Mouse (Mus musculus) retina, postnatal 1 day (tissue): ENCODE results near the gene Ifi27l2a.
"Not testable (repeated sequence)": the region's sequence is repeated elsewhere in the genome, so short reads cannot be mapped to it uniquely, and the experiment has no call there.

Source experiments
- DNase-seq: peaks from one replicate; pipeline ENCODE4 v3.0.0-alpha.2; 2012

The Ifi27l2a gene

DNA sequence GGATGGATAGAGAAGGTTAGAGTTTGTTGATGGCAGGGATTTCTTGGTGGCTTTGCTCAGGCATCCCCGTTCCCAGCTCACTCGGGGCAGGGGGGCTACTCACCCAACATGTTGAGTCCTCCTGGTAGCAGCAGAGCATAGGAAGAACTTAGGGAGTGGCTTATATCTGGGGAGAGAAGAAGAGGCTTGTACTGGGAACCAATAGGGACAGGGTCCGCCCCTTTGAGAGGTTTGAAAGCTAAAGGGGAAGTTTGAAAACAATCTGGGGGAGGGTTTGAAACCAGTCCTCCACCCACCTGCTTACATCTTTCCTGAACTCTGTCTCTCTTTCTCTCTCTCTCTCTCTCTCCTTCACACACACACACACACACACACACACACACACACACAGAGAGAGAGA, at the start of gene Ifi27l2a:
Gene Ifi27l2a, minus strand, starts transcription at position 157 of the 400 bp plus-strand sequence.
- DNase-seq, result no peak

- peak; percentile 83 for DNase-seq
Observed at GRCm38 (mm10) chr12:103492767-103493166, 49.3 kb upstream of the Ifi27l2a start.

DNA sequence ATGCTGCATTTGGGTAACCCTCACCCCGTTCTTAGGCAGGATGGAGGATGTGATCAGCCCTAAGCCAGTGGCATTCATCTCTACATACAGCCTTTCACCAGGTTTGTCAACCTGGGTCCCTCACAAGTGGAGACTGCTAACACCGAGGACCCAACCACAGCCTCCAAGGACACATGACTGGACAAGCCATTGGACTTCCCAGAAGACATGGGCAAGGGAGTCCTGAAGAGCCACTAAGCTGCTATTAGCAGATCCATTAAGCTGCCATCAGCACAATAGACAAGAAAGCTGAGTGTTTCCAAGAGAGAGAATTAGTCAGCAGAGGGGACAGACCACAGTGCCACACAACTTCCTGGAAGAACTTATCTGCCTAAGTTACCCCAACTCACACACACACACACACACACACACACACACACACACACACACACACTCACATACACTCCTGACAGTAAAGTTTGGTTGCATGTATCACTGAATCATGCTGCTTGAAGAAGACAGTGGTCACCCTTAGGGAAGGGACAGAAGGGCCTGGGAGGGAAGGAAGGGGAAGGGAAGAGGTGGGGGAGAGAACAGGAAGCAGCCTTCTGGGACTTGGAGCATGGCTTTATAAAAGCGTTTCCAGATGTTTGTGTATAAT, 47.7 kb upstream of the Ifi27l2a start:
- no peak for DNase-seq

GRCm38 (mm10) chr12:103487750-103488149, 44.3 kb upstream of the Ifi27l2a start:
- DNase-seq, result no peak

DNA sequence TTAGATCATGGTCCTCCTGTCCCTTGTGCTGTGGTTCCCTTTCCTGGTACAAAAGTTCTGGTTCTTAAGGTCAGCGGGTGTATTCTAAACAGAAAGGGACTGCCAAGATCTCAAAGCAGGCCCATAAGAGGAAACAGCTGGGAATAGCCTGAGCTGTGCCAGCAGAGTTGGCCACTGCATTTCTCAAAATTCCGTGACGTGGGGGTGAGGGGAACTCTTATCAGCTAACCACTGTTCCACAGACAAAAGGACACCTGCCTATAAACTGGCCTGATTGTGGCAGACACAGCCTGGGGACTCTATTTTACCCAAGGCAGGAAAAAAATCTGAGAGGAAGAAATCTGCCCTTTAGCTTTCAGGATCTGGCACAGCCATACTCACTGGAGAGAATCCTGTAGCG, 43.8 kb upstream of the Ifi27l2a start:
- DNase-seq, result no peak

- no peak for DNase-seq
Observed at GRCm38 (mm10) chr12:103486726-103487125, 43.2 kb upstream of the Ifi27l2a start.

- not testable (repeated sequence) for DNase-seq
Observed at GRCm38 (mm10) chr12:103484200-103484972, 40.9 kb upstream of the Ifi27l2a start.

DNA sequence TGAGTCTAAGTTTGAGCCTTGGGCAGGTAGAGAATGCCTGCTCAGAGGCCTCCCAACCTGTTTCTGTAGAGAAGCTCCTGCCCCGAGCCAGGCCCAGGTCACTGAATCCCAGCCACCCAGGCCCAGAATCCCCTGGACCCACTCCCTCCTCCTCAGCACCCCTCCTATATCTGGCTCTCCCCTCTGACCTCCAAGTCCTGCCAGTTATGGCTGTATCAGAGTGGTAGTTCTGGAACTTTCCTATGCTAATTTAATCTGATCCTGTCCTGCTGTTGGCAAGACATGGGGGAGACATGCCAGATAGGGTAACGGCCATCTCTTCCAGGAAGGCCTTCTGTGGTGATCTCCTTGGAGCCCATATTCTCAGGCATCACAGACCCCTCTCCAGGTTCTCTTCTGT, 39.3 kb upstream of the Ifi27l2a start:
- DNase-seq, result no peak

DNA sequence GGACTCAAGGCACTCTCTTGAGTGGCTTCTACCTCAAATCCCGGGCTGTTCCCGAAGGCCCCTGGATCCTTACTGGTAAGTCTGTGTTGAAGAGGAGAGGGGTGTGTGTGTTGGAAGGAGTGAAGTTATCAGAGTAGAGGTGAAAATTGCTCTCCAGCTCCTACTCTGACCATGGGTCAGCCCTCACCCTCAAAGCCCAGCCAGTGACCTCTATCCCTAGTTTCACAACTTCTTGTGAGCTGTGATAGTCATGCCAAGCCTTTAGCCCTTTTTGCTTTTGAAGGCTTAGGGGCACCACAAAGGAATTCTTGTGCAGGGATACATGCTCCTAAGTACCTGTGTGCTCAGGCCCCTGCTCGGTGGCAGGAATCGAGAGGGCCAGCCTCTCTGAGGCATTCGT, 38.2 kb upstream of the Ifi27l2a start:
- DNase-seq, result no peak

DNA sequence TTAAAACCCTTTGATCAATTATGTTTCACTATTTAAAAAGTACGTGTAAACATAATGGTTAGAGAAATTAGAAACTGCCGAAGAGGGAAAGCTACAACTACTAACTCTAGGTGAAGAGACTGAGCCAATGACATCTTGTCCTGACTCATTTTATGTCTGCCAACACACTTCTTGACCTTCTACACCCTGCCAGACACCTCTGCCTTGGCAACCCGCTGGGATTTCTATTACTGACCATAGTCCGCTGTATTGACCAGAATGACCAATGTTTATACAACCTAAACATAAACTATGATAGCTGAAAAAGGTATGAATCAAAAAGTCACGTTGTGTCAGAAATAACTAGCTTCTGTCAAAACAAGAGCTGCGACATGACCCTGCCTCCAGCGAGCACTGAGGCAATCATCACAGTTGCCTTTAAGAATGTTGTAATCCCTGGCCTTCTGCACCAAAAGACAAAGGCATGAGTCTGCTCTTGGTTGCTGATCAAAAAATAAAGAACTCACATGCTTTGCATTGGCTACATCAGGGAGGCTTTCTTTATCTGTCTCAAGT, 34.1 kb upstream of the Ifi27l2a start:
- no peak for DNase-seq

GRCm38 (mm10) chr12:103476779-103477389, 33.4 kb upstream of the Ifi27l2a start:
- no peak for DNase-seq

GRCm38 (mm10) chr12:103474481-103474880, 31.0 kb upstream of the Ifi27l2a start:
- DNase-seq, result no peak

- DNase-seq, result no peak
Observed at GRCm38 (mm10) chr12:103457140-103457539, 13.7 kb upstream of the Ifi27l2a start, which contains the start of gene Ifi27l2b. Gene Ifi27l2b, minus strand, starts transcription at chr12:103457223.

DNA sequence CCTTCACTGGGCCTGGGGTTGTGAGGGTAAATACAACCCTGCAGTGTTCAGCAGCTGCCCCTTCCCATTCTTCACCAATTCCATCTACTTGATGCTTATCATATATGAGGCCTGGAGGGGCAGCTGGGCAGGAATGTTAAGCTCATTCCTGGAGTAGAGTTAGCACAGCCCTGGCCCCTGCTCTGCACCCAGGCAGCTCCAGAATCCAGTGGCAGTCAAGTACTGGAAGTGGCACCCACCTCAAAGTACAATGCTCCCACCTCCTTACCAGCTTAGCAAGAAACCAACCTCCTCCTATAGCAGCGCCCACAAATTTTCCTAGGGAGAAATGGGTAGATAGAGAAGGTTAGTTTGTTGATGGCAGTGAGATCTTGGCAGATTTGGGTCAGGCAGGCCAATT, 13.2 kb upstream of the Ifi27l2a start:
- DNase-seq, result not testable (repeated sequence)

DNA sequence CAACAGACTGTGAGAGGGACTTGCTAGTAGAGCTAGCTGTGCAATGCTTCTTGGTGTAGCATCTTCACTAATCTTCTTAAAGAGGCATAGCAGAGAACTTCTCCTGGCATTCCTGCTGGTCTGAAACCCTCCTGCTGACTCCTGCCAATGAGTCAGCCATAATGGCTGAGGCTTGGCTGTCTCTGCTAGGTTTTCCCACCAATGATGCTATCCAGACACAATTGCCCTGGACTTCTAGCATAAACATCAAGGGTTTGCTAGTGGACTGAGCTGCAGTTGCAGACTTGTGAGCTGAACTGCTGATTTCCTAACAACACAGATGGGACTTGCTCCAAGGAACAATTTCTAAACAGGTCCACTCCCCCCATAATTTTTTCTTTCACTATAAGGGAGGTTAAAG, 9.9 kb upstream of the Ifi27l2a start:
- no peak for DNase-seq

GRCm38 (mm10) chr12:103445060-103445459, 1.6 kb upstream of the Ifi27l2a start:
- no peak for DNase-seq

- not testable (repeated sequence) for DNase-seq
Observed at GRCm38 (mm10) chr12:103444261-103444660, 781 bp upstream of the Ifi27l2a start.

- no peak for DNase-seq
Observed at GRCm38 (mm10) chr12:103437601-103438000, 5.9 kb downstream of the Ifi27l2a start.

DNA sequence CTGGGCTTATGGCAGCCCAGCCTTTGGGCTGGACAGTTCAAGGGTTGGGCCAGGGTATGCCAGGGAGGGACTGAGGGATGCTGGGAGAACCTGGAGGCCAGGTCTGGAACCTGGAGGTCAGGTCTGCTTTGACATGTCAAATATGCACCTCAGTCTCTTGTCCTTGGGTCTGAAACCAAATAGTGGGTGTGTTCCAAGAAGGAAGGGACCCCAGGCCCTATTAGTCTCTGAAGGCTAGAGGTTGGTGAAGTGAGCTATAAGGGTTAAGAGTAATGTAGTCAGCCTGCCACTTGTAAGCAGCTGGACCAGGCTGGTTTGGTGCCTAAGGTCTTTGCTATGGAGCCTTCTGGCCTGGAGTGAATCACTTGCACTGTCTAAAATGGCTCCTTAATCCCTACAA, 8.6 kb downstream of the Ifi27l2a start:
- DNase-seq, result no peak

DNA sequence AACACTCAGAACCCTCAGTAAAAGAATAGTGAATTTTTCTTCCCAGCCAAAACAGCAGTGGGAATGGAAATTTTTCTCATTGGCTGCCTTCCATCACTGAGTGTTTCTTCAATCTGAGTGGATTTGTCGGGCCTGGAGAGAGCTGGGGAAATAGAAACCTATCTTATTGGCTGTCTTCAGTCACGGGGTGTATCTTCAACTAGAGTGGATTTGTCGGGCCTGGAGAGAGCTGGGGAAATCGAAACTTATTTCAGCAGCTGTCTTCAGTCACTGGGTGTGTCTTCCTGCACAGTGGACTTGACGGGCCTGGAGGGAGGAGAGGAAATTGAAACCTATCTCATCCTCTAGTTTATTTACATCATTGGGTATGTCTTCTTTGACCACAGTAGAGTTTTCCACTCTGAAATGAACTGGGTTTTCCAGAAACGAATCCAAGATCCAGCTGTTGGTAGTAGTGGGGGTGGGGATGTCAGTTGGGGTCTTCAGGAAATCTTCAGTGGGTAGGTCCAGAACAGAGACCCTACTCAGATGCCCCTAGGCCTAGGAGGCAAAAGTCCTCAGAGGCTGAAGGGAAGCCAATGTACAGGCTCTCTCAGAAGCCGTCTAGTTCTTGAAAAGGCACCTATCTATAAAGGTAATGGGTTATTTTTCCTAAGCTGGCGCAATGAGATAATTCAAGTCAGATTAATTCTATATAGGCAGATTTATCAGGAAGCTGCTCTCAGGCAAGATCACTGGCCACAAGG, 9.3 kb downstream of the Ifi27l2a start, which contains the start of gene Ifi27:
Gene Ifi27, plus strand, starts transcription at position 226 of the 746 bp plus-strand sequence.
- DNase-seq, result no peak

DNA sequence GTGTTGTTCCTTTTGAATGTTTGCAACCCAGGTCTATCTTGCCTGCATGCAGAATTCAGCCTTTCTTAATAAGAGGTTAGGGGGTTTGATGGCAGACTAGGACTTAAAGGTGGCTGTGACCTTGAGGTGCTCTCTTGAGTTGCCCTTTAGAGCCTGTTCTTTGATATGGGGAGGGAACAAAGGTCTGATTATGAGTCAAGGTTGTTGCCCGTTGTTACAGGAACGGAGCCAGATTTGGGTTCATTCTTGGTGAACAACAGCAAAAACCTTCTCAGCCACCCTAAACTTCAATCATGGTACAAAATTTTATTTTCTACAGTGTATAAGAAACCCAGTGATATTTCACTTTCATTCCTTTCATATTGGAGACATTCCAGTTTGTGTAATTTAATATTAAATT, 10.1 kb downstream of the Ifi27l2a start:
- no peak for DNase-seq

GRCm38 (mm10) chr12:103426710-103427109, 16.8 kb downstream of the Ifi27l2a start:
- no peak for DNase-seq
